Mouse (Mus musculus) telencephalon, adult 2 months (tissue): ENCODE data around the gene Bbip1.
A peak's percentile ranks its signal among the peaks of the same experiment; 100 is the strongest.
"Not testable (repeated sequence)": the region's sequence is repeated elsewhere in the genome, so short reads cannot be mapped to it uniquely, and the experiment has no call there.

ENCODE experiments used
- DNase-seq: peaks from one replicate; pipeline ENCODE4 v3.0.0-alpha.2; 2011; ENCODE audit warnings: low read depth, low spot score

The Bbip1 gene

GRCm38 (mm10) chr19:53925338-53925751 is 19.1 kb downstream of the Bbip1 start:
- DNase-seq, result no peak

GRCm38 (mm10) chr19:53921996-53922395 is 22.4 kb downstream of the Bbip1 start:
- not testable (repeated sequence) for DNase-seq

- no peak for DNase-seq
Measured at GRCm38 (mm10) chr19:53919541-53919940, 24.9 kb downstream of the Bbip1 start.

GRCm38 (mm10) chr19:53914950-53915349 is 29.5 kb downstream of the Bbip1 start:
- DNase-seq, result no peak

- DNase-seq, result not testable (repeated sequence)
Measured at GRCm38 (mm10) chr19:53906703-53907070, 37.7 kb downstream of the Bbip1 start.

GRCm38 (mm10) chr19:53906033-53906702 is 38.3 kb downstream of the Bbip1 start:
- no peak for DNase-seq

- no peak for DNase-seq
Measured at GRCm38 (mm10) chr19:53904833-53905480, 39.5 kb downstream of the Bbip1 start.

- DNase-seq, result no peak
Measured at GRCm38 (mm10) chr19:53903507-53904321, 40.7 kb downstream of the Bbip1 start.

GRCm38 (mm10) chr19:53902739-53903487 is 41.5 kb downstream of the Bbip1 start:
- DNase-seq, result peak; percentile 92

- DNase-seq, result no peak
Measured at GRCm38 (mm10) chr19:53901931-53902738, 42.3 kb downstream of the Bbip1 start.

GRCm38 (mm10) chr19:53899941-53900610 is 44.4 kb downstream of the Bbip1 start:
- no peak for DNase-seq

GRCm38 (mm10) chr19:53898970-53899900 is 45.2 kb downstream of the Bbip1 start:
- no peak for DNase-seq

- DNase-seq, result no peak
Measured at GRCm38 (mm10) chr19:53898498-53898897, 45.9 kb downstream of the Bbip1 start.

- DNase-seq, result no peak
Measured at GRCm38 (mm10) chr19:53898046-53898445, 46.4 kb downstream of the Bbip1 start.

- DNase-seq, result no peak
Measured at GRCm38 (mm10) chr19:53894538-53895121, 49.8 kb downstream of the Bbip1 start.

- DNase-seq, result no peak
Measured at GRCm38 (mm10) chr19:53893711-53894171, 50.7 kb downstream of the Bbip1 start.

GRCm38 (mm10) chr19:53892838-53893359 is 51.5 kb downstream of the Bbip1 start:
- DNase-seq, result peak; percentile 67

- DNase-seq, result no peak
Measured at GRCm38 (mm10) chr19:53892061-53892460, 52.4 kb downstream of the Bbip1 start, which contains the start of gene Pdcd4. TSS of gene Pdcd4 (plus strand) at chr19:53892231.
